Mouse (Mus musculus) testis, adult 2 months (tissue): ENCODE measurements around the gene Pakap.

Experiments used
- CTCF ChIP-seq: fragments of 200-500 bp; IDR thresholded peaks from 2 replicates; pipeline ENCODE4 v1.5.1; 2012; ENCODE audit warnings: low read depth, mild to moderate bottlenecking, inconsistent platforms, low read length, moderate library complexity; ENCODE audit not compliant: control insufficient read depth, insufficient read depth, insufficient replicate concordance
- POLR2A ChIP-seq: fragments of 200-500 bp; IDR thresholded peaks from 2 replicates; pipeline ENCODE4 v1.6.1; 2012; ENCODE audit warnings: low read depth, mild to moderate bottlenecking, inconsistent platforms, low read length, moderate library complexity; ENCODE audit not compliant: control insufficient read depth

GRCm38 (mm10) chr4:57743325-57743929 lies 175.4 kb downstream of the Pakap start:
- no peak for TF ChIP-seq POLR2A
- no peak for TF ChIP-seq CTCF
